Mouse (Mus musculus) adrenal gland, postnatal 14 days (tissue): ENCODE data around the gene Nsrp1. TPM values are rescaled to one million over a fixed set of nuclear protein-coding genes. Genes with fewer than 3 reads are reported as not detected.
"Not testable (repeated sequence)": the region's sequence is repeated elsewhere in the genome, so short reads cannot be mapped to it uniquely, and the experiment has no call there.

ENCODE experiments used
- DNase-seq: peaks from one replicate; pipeline ENCODE4 v3.0.0; 2021; ENCODE audit warnings: mixed read lengths
- long read RNA-seq, 2 experiments: library from polyadenylated mRNA; stranded (forward); transcript quantifications; one replicate each; pipeline ENCODE4 v2.0.0; 2021
- total RNA-seq: library from RNA; stranded (reverse); gene quantifications from 2 replicates; pipeline ENCODE4 v1.2.3, GENCODE M21; 2021

The Nsrp1 gene
- total RNA-seq = 25.3 and 28.2 TPM in 2 replicates
- long read RNA-seq, experiment 1, transcript Nsrp1-201 (7 exons, 3,114 nt) = major isoform, 39 of 51 reads
- long read RNA-seq, experiment 1, partial matches to known transcripts = 1 of 51 reads
- long read RNA-seq, experiment 1, other reads (novel, unspliced or antisense) = 11 of 51 reads
- long read RNA-seq, experiment 2, transcript Nsrp1-201 (7 exons, 3,114 nt) = major isoform, 21 of 29 reads
- long read RNA-seq, experiment 2, partial matches to known transcripts = 1 of 29 reads
- long read RNA-seq, experiment 2, other reads (novel, unspliced or antisense) = 7 of 29 reads

DNA sequence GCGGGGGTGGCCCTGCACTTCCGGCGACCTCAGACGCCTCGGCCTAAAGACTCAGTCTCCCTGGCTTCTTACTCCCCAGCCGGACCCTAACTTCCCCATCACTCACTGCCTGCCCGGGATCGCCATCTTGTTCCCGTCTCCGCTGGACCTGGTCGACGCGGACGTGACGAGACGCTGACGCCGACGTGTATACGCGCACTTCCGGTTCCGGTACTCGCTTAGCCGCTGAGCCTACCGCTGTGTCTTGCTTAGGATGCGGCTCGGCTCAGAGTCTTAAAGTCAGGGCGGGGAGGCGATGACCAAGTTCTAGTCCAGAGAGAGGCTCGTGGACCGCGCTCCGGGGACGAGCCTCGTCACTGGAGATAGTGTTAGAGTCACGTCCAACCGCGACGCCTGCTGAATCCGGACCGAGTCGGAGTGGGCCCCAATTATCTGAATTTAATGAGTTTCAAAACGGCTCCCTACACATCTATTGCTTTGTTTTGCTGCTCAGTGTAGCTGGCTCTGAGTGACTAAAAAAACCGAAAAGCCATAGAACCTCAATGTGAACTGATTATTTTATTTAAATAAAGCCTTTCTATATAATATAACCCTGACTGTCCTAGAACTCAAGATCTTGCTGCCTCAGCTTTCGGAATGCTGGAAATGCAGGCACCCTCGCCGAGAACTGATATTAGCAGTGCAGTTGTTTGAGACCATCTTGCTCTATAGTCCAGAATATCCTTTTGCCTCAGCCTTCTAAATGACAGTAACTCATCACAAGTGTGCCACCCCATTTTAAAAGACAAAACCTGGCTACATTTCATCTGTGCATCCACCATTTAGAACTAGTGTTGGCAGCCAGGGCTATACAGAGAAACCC, at the start of gene Nsrp1:
Nsrp1 (minus strand) TSS at position 163 of the 862 bp plus-strand sequence.
- peak; percentile 95 for DNase-seq

- no peak for DNase-seq
Measured at GRCm38 (mm10) chr11:77111141-77111540, 32.9 kb upstream of the Nsrp1 start.

GRCm38 (mm10) chr11:77108442-77108841, 30.2 kb upstream of the Nsrp1 start:
- DNase-seq = no peak

DNA sequence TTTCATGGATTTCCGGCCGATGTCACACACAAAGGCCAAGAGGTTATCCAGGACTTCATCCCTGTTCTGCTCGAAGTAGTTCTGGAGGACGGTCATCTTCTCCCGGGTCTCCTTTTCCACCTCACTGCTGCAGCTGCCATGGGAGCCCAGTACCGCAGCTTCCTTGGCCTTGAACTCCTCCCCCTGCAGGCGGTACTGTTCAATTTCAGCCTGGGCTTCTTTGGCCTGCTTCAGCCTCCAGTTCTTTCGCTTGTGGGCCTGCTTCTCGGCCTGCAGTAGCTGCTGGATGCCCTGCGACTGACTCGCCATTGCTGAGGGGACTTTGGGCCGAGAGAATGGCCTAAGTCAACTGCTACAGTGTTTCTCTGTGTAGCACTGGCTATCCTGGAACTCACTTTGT, 29.6 kb upstream of the Nsrp1 start:
- DNase-seq = not testable (repeated sequence)

DNA sequence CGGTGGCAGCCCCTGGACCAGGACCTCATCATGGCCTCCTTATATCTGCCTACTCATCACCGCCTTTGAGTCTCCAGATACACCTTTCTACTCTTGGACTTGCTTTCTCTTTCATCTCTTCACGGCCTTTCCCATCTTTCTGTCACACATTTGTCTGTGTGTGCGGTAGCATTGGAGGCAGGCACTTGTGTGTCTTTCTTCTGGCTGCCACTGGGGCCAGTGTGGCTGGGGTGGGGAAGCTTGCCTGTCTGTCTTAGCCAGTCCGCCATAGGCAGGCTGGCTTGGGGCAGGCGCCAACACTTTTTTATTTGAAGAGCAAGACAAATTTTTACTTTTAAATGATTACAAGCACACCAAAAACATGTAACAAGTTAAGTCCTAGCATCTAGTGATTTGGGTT, 28.7 kb upstream of the Nsrp1 start:
- no peak for DNase-seq

DNA sequence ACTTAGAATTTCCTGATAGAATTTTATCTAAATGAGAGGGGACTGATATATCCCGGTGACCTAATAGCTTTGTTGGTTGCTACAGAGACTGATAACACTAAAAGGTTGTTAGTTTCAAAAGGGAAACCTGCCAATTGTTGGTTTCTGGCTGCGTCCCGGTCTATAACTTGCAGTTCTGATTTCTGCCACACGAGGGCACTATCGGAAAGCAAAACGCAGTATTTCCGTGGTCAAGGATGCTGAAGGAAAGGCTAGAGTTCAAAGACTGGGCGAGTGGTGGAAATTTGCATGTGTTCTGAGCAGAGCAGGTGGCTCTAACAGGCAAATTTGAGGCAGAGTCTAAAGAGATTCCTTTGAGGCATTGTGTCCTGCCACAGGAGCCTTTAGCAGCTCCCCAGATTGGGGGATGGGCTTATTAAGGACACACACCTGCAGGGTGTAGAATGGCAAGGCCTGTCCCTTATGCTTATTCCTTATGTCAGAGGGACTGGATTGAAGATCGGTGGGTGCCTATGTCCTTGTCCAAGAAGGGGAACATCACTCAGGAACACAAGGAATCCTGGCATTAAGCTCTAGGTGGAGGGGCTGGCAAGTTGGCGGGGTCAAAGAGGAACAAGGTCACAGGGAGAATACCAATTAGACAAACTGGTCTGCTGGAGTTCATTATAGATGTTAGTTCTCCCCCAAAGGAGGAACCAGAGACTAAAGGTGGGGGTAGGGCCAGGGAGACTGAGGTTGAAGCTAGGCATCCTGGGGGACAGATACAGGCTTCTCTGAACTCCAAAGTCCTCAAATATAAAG, 22.1 kb upstream of the Nsrp1 start:
- peak; percentile 89 for DNase-seq

- no peak for DNase-seq
Measured at GRCm38 (mm10) chr11:77098332-77098972, 20.2 kb upstream of the Nsrp1 start.

GRCm38 (mm10) chr11:77096991-77097390, 18.8 kb upstream of the Nsrp1 start:
- DNase-seq = no peak

DNA sequence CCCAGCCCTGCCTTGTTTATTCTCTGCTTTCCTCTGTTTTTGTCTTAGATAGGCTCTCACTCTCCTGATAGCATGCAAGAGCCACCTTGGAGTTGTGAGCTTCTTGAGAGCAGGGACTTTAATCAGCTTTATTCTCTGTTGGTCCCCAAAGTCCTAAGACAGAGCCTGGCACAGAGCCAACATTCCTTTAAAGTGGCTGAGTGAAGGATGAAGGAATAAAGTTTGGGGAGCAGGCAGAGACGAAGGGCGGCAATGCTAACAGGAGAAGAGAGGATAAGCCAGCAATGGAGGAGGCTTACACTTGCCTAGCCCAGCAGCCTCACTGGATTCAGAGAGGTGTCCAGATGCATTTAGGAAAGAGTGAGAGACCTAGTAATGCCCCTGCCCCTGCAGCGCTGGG, 18.3 kb upstream of the Nsrp1 start:
- DNase-seq = no peak

DNA sequence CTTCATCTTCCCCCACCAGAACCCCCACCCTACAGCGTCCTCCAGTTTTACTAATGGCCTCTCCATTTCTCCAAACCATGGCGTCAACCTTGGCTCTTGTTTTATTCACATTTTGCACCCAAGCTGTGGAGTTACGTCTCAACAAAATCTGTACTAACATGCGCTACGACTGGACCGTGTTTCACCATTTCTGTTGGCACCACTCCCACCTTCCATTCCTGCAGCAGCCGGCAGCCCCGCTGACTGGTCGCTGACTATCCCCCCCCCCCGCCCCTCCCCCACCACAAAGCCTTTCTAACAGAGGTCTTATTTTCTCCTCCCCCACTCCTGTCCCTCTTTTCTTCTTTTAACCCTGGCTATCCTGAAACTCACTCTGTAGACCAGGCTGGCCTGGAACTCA, 17.0 kb upstream of the Nsrp1 start:
- peak; percentile 39 for DNase-seq

DNA sequence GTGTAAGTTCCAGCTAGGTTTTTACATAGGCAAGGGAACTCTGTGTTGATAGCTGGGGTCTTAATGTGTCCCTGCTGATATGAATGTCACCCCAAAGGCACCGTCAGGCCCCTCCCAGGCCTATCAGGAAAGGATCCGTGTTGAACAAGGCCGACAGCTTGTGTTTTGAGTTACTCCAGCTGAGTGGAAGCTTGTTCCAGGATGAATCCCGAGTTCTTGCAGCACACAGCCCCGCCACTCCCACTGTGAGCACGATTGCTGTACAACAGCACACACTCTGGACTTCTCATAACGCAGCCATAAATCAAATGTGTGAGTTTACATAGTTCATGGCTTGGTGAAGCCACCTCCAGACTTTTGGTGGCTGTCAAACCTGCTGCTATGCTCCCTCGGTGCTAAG, 15.9 kb upstream of the Nsrp1 start:
- no peak for DNase-seq

- peak; percentile 69 for DNase-seq
Measured at GRCm38 (mm10) chr11:77093208-77093607, 15.0 kb upstream of the Nsrp1 start.

GRCm38 (mm10) chr11:77089162-77089561, 10.9 kb upstream of the Nsrp1 start:
- DNase-seq = no peak

- no peak for DNase-seq
Measured at GRCm38 (mm10) chr11:77087004-77087403, 8.8 kb upstream of the Nsrp1 start.

GRCm38 (mm10) chr11:77084001-77084682, 5.9 kb upstream of the Nsrp1 start:
- peak; percentile 20 for DNase-seq

DNA sequence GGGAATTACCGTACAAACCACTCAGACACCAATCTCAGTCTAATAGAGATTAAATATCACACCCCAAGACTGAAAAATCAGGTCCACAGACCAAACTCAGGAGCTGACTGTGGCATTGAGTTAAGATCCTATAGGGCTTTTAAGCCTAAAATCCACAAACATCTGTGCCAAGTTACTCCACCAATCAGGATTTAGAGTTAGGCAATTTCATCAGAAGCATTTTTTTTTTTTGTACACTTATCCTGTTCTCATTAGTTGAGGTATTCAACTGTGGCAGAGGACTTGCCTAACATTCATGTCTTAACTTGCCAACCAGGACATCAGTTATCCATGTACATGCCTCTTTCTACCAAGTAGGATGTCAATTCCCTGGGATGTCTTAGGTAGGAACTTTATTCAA, 1.1 kb upstream of the Nsrp1 start:
- no peak for DNase-seq

DNA sequence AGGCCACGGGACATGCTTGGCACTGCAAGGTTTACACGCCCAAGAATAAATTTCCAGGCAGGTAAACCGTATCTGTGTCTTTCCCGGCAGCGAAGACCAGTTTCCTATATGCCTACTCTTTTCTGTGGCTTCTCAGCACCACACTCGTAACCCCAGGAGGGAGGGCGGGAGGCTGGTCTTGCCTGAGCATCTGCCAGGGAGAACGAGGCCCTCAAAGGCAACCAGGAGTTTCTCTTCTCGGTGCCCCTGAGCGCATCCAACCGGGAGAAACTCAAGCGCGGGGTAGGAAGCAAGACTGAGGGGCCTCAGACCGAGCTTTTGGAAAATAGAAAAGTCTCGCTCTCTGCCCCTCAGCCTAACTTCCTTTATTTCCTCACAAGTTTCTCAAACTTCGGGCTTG, 443 bp downstream of the Nsrp1 start:
- DNase-seq = peak; percentile 59

DNA sequence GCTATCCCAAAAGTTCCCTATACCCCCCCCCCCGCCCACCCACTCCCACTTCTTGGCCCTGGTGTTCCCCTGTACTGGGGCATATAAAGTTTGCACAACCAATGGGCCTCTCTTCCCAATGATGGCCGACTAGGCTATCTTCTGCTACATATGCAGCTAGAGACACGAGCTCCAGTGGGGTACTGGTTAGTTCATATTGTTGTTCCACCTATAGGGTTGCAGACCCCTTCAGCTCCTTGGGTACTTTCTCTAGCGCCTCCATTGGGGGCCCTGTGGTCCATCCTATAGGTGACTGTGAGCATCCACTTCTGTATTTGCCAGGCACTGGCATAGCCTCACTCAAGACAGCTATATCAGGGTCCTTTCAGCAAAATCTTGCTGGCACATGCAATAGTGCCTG, 904 bp downstream of the Nsrp1 start:
- not testable (repeated sequence) for DNase-seq

GRCm38 (mm10) chr11:77070721-77071120, 7.5 kb downstream of the Nsrp1 start:
- peak; percentile 53 for DNase-seq

- DNase-seq = no peak
Measured at GRCm38 (mm10) chr11:77068825-77069224, 9.4 kb downstream of the Nsrp1 start.

DNA sequence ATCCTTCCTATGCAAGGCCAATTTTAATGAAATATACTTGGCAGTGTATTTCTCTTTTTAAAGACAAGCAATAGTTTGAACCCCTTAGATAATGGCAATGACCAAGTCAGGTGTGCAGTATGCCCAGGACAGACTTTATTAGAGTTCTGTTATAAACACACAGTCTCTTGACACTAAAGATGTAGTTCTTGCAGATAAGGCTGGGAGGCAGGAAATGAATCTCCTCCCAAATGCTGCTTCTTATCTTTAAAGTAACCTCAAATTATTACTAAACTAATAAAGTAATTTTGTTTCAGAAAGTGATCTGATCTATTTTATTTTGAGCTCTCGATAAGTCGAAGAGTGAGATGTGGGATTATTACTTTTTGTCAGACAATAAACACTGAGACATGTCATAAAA, 14.8 kb downstream of the Nsrp1 start:
- DNase-seq = no peak

- no peak for DNase-seq
Measured at GRCm38 (mm10) chr11:77061951-77062350, 16.3 kb downstream of the Nsrp1 start.
